Mouse (Mus musculus) v-Abl transformed pro-B cells (cell line): Measurements from ENCODE around the gene Vmn1r202.
"Not testable (repeated sequence)": the region's sequence is repeated elsewhere in the genome, so short reads cannot be mapped to it uniquely, and the experiment has no call there.

Experiments used
- in situ Hi-C, 2 experiments: fragments of 400-800 bp; cut with MboI; formaldehyde crosslinking; loops; one replicate each; pipeline ENCODE4 v1.15.1; 2025; ENCODE audit not compliant: unreplicated experiment in 2 of 2

Gene Vmn1r202

DNA sequence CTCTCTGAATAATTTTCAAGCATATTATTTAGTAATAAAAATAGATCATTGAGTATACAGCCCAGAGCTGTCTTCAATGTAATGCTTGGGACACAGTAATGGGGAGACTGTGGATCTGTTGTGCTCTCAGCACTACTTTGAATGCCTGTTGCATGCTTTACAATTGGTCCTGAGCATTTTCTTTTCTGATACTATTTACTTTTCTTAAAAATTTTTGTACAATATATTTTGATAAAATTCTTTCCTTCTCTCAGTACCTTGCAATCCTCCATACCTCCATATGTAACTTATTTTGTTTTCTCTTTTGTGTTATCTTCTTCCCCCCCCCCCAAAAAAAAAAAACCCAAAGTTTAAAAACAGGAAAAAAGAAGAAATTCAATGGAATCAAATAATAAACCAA, at the start of gene Vmn1r202:
Gene Vmn1r202, minus strand, starts transcription at position 101 of the 400 bp plus-strand sequence.
- in situ Hi-C loops = no loop called here

DNA sequence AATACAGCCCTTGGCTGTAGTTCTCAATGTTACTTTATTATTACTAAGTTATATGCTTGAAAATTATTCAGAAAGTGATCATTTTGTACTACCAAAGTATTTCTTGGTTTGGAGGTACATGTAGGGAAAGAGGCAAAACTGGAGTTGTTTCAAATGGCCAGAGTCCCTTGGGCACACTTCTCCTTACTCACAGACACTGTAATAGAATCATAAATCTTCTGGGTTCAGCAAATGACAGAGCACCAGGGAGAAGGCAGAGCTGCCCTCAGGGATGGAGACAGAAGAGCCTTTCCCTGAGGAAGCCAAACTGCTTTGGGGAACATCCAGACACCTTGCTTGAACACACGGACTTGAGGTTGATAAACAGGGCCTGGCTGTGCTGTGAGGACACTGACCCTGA, 47.7 kb upstream of the Vmn1r202 start, which contains the start of gene Vmn1r204:
Gene Vmn1r204, plus strand, starts transcription at position 301 of the 400 bp plus-strand sequence.
- in situ Hi-C loops = not testable (repeated sequence)

- in situ Hi-C loops = no loop called here
Observed at GRCm38 (mm10) chr13:22517814-22518213, 12.6 kb upstream of the Vmn1r202 start, which contains the start of gene Vmn1r203. Vmn1r203 (plus strand) TSS chr13:22518114.

- in situ Hi-C loops = no loop called here
Observed at GRCm38 (mm10) chr13:22502431-22502830, 2.8 kb downstream of the Vmn1r202 start.

- in situ Hi-C loops = no loop called here
Observed at GRCm38 (mm10) chr13:22471623-22472022, 33.6 kb downstream of the Vmn1r202 start, which contains the start of gene Vmn1r201. Vmn1r201 (plus strand) TSS chr13:22471923.

DNA sequence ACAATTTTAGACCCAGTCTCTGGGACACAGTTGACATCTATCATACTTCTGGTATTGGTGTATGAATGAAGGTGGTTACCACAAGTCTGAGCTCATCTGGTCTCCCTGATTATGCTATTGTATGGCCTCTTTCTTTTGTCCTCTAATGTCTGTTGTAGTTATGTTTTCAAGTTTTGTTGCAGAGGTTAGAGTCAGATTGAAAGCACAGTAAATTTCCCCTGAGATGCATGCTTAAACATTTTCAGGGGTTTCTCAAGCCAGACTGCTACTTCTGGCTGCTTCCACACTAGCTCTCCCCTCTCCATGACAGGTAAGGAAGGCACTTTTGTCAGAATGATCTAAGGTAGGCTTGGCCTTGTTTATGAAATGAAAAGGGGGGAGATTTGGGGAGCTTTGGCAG, 50.0 kb downstream of the Vmn1r202 start:
- in situ Hi-C loops = no loop called here
